Mouse (Mus musculus) limb, embryonic 13.5 days (tissue): ENCODE data around the gene Tbc1d15. TPM values are rescaled to one million over a fixed set of nuclear protein-coding genes. Genes with fewer than 3 reads are reported as not detected.

Experiments used
- ATAC-seq: fragments of 200-750 bp; cut with Nextera tagmentation; 2 replicates; pipeline ENCODE4 v1.8.0; 2017; ENCODE audit warnings: low read depth, moderate number of reproducible peaks, moderate TSS enrichment; ENCODE audit not compliant: low FRiP score
- H3K27ac ChIP-seq: fragments of 300-500 bp; sonication (generic); 2 replicates; pipeline ENCODE4 v1.5.1; 2015; ENCODE audit warnings: inconsistent platforms, mild to moderate bottlenecking, moderate library complexity
- H3K27me3 ChIP-seq: fragments of 300-500 bp; sonication (generic); 2 replicates; pipeline ENCODE4 v1.6.1; 2015; ENCODE audit warnings: mild to moderate bottlenecking, inconsistent platforms
- H3K36me3 ChIP-seq: fragments of 300-500 bp; sonication (generic); 2 replicates; pipeline ENCODE4 v1.6.1; 2015; ENCODE audit warnings: inconsistent platforms, mild to moderate bottlenecking, moderate library complexity
- H3K4me1 ChIP-seq: fragments of 300-500 bp; sonication (generic); 2 replicates; pipeline ENCODE4 v1.6.1; 2015; ENCODE audit warnings: inconsistent platforms
- H3K4me2 ChIP-seq: fragments of 300-500 bp; sonication (generic); replicated peaks from 2 replicates; pipeline ENCODE4 v1.6.1; 2015; ENCODE audit warnings: inconsistent platforms, mild to moderate bottlenecking, moderate library complexity
- H3K4me3 ChIP-seq: fragments of 300-500 bp; sonication (generic); 2 replicates; pipeline ENCODE4 v1.5.1; 2015; ENCODE audit warnings: moderate library complexity, mild to moderate bottlenecking, inconsistent platforms
- H3K9ac ChIP-seq: fragments of 300-500 bp; sonication (generic); 2 replicates; pipeline ENCODE4 v1.6.1; 2015; ENCODE audit warnings: mild to moderate bottlenecking, inconsistent platforms
- H3K9me3 ChIP-seq: fragments of 300-500 bp; sonication (generic); 2 replicates; pipeline ENCODE4 v1.6.1; 2016; ENCODE audit warnings: inconsistent platforms
- WGBS: fragments of 180-500 bp; shearing (Covaris S2); methylation state at CpG from one replicate; pipeline ENCODE4 v1.1.7; 2015; 5-methylcytosine and 5-hydroxymethylcytosine counted together
- polyA plus RNA-seq: library from polyadenylated mRNA; unstranded; fragments of >200 nt; fragmentation: Nextera tagmentation; extraction: Ambion mirVana; gene quantifications from 2 replicates; pipeline ENCODE4 v1.2.1, GENCODE M21; 2015

Gene Tbc1d15
- polyA plus RNA-seq, result 54.4 and 62.3 TPM in 2 replicates

DNA sequence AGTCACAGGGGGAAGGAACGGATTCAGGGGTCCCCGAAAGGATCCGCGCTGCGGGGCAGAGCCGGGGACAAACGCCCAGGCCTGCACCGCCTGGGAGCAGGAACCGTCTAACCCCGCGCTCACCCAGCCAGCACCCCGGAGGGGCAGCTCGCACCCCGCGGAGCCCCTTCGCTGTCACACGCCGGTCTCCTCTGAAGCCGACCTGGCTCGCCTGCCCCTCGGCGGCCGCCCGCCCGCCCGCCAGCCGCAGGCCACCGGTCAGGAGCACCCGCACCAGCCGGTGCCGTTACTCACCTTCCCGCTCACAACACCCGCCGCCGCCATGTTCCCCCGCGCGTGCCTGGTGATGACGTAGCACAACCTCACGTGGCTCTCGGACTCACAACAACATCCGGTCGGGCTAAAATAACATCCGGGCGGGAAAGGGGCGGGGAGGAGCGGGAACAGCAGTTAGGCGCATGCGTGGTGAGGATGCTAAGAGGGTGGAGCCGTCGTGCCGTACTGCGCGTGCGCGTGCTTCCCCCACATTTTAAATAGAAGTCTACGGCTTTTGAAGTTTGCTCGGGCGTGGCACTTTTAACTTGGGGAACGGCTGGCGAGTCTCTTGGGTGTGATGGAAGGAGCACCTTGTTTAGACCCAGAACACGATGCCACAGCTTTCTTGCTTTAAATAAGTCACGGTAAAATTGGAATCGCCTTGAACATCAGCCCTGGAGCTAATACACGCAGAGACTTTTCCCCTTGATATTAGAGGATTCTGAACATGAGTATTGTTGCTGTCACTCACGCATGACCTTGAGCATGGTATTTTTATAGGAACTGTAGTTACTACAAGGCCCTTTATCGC lies at the start of gene Tbc1d15:
TSS of gene Tbc1d15 (minus strand) at position 380 of the 847 bp plus-strand sequence.
- peak within 1 kb of the TSS; percentile 91 for H3K9ac ChIP-seq
- H3K4me1 ChIP-seq, result peaks cover 33% of the 10 kb centered on the region
- H3K27me3 ChIP-seq, result no peaks in the 10 kb centered on the region
- peak within 1 kb of the TSS; percentile 93 for H3K4me3 ChIP-seq
- H3K36me3 ChIP-seq, result no peaks in the 10 kb centered on the region
- H3K9me3 ChIP-seq, result no peaks in the 10 kb centered on the region
- H3K27ac ChIP-seq, result no peak within 1 kb of the TSS; the same call in 1 of the 2 replicates
- under 1% methylated on average over 60 of the region's 67 CpGs for WGBS
- ATAC-seq, result peak; percentile 96
- H3K4me2 ChIP-seq, result peak within 1 kb of the TSS; percentile 81

DNA sequence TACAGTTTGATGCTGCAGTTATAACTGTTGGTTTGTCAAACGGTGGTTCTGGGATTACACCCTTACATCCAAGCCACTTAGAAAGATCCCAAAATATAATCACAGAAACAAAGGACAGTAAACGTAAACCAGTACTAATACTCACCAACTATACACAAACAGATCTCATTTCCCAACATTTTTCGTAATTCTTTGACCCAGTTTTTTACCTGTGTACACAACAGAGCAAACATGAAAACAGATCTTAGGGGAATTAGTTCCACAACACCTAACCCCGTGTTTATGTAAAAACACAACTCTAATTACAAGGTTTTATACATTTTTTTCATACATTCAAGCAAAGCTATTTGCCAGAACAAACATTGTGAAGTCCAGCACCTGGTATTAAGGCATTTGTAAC lies 47.4 kb upstream of the Tbc1d15 start:
- Histone ChIP-seq H3K4me3 (no peak overlapping the region), H3K9me3 (no peaks in the 10 kb centered on the region), H3K9ac (no peak overlapping the region), H3K36me3 (peaks cover 54% of the 10 kb centered on the region), H3K27ac (no peak overlapping the region), H3K4me2 (no peak overlapping the region), H3K4me1 (no peaks in the 10 kb centered on the region), H3K27me3 (no peaks in the 10 kb centered on the region)
- ATAC-seq, result no peak
- 91% methylated on average over 4 of the region's 4 CpGs for WGBS

DNA sequence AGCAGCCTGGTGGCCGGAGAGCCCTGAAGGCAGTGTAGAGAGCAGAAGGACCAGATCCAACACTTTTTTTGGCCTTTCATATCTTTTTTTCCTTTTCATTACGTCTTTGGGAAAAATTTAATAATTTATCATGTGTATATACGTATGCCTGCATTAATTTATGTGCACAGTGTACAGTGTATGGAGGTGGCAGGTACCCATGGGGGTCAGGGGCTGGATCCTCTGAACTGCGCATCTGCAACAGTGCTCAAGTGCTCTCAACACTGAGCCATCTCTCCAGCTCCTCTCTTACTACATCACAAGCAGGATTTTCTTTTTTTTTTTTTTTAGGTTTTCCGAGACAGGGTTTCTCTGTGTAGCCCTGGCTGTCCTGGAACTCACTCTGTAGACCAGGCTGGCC lies 46.3 kb upstream of the Tbc1d15 start:
- H3K4me2 ChIP-seq, result no peak overlapping the region
- ATAC-seq, result no peak
- H3K4me1 ChIP-seq, result no peaks in the 10 kb centered on the region
- WGBS, result 93% methylated on average over 5 of the region's 5 CpGs
- H3K4me3 ChIP-seq, result no peak overlapping the region
- no peak overlapping the region for H3K9ac ChIP-seq
- H3K27ac ChIP-seq, result no peak overlapping the region
- H3K36me3 ChIP-seq, result peaks cover 61% of the 10 kb centered on the region
- H3K27me3 ChIP-seq, result no peaks in the 10 kb centered on the region
- no peaks in the 10 kb centered on the region for H3K9me3 ChIP-seq

DNA sequence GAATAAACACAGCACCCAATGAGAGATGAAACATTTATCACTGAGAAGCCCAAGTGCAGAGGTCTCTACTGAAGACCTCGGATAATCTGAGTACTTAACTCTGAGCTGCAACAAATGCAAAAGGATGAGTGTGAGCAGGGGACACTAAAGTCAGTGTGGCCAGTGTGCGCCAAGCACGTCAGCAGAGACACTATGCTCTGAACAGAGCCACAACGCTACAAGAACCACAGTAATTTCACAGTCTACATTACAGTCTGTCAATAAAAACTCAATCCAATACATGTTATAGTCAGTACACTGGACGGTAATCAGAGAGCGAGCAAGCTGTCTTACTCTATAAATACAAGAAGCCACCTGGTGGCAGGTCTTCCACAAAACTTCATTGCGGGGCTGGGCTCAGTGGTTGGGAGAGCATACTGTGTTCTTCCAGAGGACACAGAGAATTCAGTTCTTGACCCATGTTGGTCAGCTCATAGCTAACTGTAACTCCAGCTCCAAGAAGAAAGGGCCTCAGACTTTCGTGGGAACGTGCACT lies 45.2 kb upstream of the Tbc1d15 start:
- Histone ChIP-seq H3K27ac (no peak overlapping the region), H3K36me3 (peaks cover 65% of the 10 kb centered on the region), H3K27me3 (no peaks in the 10 kb centered on the region), H3K9ac (no peak overlapping the region), H3K9me3 (no peaks in the 10 kb centered on the region), H3K4me2 (no peak overlapping the region), H3K4me1 (no peaks in the 10 kb centered on the region), H3K4me3 (no peak overlapping the region)
- 77% methylated on average over 9 of the region's 9 CpGs for WGBS
- ATAC-seq, result no peak

DNA sequence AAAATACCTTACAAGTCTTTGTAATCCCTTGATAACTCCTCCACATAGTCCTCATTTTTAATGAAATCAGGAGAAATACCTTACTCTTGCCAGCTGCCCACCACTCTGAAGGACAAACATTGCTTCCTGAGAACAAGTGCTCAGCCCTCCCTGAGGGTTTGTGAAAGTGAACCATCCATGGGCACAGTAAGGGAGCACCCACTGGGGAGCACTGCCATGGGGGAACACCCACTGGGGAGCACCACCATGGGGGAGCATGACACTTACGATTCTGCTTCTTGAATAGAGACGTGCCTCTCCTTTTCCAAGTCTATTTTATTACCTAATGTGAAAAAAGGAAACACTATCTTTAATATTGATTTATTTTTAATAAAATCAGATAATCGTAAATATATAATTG lies 43.9 kb upstream of the Tbc1d15 start:
- Histone ChIP-seq H3K36me3 (peaks cover 60% of the 10 kb centered on the region), H3K4me2 (no peak overlapping the region), H3K27me3 (no peaks in the 10 kb centered on the region), H3K9ac (no peak overlapping the region), H3K4me3 (no peak overlapping the region), H3K4me1 (no peaks in the 10 kb centered on the region), H3K27ac (no peak overlapping the region), H3K9me3 (no peaks in the 10 kb centered on the region)
- no peak for ATAC-seq
- 86% methylated on average over 3 of the region's 3 CpGs for WGBS

DNA sequence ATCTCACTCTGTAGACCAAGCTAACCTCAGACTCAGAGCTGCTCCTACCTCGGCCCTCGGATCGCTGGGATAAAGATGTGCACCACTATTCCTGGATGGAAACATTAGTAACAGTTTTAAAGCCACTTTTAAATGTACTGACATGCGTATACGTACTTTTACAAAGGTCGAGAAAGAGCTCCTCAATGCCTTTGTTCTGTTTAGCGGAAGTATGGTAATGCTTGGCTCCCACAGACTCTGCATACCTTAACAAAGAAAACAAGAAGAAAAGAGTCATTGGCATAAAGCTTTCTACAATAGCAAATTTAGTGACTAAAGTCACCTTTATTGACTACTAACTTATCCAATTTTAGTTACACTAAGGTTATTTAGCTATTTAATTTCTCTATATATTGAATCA lies 43.4 kb upstream of the Tbc1d15 start:
- Histone ChIP-seq H3K36me3 (peaks cover 60% of the 10 kb centered on the region), H3K27me3 (no peaks in the 10 kb centered on the region), H3K4me3 (no peak overlapping the region), H3K9me3 (no peaks in the 10 kb centered on the region), H3K4me1 (no peaks in the 10 kb centered on the region), H3K27ac (no peak overlapping the region), H3K9ac (no peak overlapping the region), H3K4me2 (no peak overlapping the region)
- no peak for ATAC-seq
- 95% methylated on average over 7 of the region's 7 CpGs for WGBS

DNA sequence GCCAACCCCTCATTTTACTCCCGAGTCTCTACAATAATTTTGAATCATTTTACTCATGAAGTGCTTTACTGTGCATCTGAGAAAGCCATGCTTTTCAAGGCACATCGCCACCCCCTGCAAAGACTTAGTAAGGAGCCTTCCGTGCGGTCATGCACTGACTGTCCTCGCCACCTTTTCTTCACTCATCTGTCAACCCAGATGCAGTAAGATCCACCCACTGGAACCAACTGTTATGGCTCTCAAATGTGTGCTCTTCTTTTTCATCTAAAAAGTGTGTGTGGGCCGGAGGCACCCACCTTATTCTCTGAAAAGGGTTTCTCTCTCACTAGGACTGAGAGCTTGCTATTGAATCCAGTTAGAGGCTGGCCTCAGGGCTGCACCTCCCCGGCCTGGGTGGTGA lies 42.7 kb upstream of the Tbc1d15 start:
- Histone ChIP-seq H3K4me1 (no peaks in the 10 kb centered on the region), H3K36me3 (peaks cover 63% of the 10 kb centered on the region), H3K27ac (no peak overlapping the region), H3K4me2 (no peak overlapping the region), H3K4me3 (no peak overlapping the region), H3K9ac (no peak overlapping the region), H3K27me3 (no peaks in the 10 kb centered on the region), H3K9me3 (no peaks in the 10 kb centered on the region)
- no peak for ATAC-seq
- 90% methylated on average over 7 of the region's 7 CpGs for WGBS

DNA sequence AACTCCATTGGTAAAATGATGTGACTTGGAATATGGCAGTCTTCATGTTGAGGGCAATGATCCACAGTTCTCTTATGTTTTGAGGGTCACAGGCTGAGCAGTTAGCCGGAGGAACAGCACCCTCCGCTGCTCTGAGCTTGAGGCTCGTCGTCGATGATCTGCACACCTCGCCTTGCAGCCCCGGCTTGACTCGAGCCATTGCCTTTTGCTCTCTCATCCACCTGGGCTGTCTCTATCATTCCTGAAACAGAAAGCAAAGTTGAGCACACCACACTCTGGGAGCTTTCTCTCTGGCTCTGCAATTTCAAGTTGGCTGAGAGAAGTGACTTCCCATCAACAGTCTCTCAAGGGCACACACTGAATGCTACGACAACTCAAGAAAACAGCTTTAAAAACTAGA lies 39.4 kb upstream of the Tbc1d15 start:
- Histone ChIP-seq H3K4me2 (no peak overlapping the region), H3K36me3 (peaks cover 76% of the 10 kb centered on the region), H3K4me1 (no peaks in the 10 kb centered on the region), H3K4me3 (no peak overlapping the region), H3K9me3 (no peaks in the 10 kb centered on the region), H3K27me3 (no peaks in the 10 kb centered on the region), H3K9ac (no peak overlapping the region), H3K27ac (no peak overlapping the region)
- WGBS, result 94% methylated on average over 9 of the region's 9 CpGs
- ATAC-seq, result no peak

DNA sequence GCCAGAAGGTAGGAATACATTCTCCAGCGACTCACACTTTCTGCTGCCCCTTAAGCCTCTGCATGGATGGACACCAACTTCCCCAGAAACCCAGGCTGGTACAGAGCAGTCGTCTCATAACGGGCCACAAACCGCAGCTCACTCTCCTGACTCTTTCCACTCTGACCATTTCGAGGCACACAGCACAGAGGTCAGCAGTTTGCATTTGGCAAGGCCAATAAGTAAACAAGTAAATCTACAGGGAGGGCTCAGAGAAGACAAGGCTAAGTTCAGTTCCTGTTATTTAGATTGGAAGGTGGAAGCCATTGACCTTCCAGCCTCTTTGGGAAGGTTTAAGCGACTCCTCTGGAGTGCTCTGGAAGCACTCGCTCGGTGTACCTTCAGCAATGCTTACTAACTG lies 37.6 kb upstream of the Tbc1d15 start:
- Histone ChIP-seq H3K9ac (no peak overlapping the region), H3K36me3 (peaks cover 64% of the 10 kb centered on the region), H3K9me3 (no peaks in the 10 kb centered on the region), H3K27me3 (no peaks in the 10 kb centered on the region), H3K27ac (no peak overlapping the region), H3K4me1 (no peaks in the 10 kb centered on the region), H3K4me3 (no peak overlapping the region), H3K4me2 (no peak overlapping the region)
- WGBS, result 91% methylated on average over 8 of the region's 8 CpGs
- no peak for ATAC-seq

DNA sequence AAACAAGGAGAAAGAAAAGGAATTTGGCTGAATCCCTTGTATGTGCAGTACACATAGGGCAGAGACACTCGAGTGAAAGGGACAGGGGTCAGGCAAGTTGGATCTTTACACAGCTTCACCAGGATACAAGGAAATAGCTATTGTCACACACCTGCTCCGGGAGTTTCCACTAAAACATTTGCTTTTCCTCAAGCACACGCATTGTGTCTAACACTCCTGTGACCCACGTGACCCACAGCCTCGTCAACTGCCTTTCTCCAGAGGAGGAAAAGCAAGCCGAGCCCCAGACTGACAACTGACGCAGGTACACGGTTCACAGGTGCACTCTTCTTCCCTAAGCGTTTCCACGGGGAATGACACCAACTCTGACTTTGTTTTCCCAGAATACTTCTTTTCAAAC lies 32.9 kb upstream of the Tbc1d15 start:
- ATAC-seq, result no peak
- WGBS, result 71% methylated on average over 10 of the region's 10 CpGs
- no peak overlapping the region for H3K4me2 ChIP-seq

DNA sequence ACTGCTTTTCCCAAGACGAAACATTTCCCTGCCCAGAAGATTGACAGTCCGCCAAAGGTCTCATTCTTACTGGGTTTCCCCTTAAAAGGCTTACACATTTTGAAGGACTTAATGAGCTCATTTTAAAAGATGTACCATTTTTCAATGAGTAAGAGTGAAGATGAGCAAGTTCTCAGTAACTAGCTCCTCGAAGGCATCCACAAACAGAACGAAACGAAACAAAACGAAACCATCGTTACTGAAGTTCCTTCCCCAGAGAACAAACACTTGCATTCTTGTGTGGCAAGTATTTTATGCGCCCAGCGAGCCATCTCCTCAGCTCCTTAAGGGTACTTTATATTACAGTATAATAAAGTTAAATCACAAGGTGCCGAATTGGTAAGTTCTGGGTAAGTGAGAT lies 30.1 kb upstream of the Tbc1d15 start:
- Histone ChIP-seq H3K36me3 (peaks cover 5% of the 10 kb centered on the region), H3K9me3 (no peaks in the 10 kb centered on the region), H3K4me1 (no peaks in the 10 kb centered on the region), H3K4me2 (no peak overlapping the region), H3K27me3 (no peaks in the 10 kb centered on the region), H3K9ac (no peak overlapping the region), H3K27ac (no peak overlapping the region), H3K4me3 (no peak overlapping the region)
- WGBS, result 89% methylated on average over 10 of the region's 10 CpGs
- ATAC-seq, result no peak

More for the DNA sequence above, 32.9 kb upstream of the Tbc1d15 start:
- Histone ChIP-seq H3K4me1 (no peaks in the 10 kb centered on the region), H3K36me3 (peaks cover 26% of the 10 kb centered on the region), H3K9ac (no peak overlapping the region), H3K27me3 (no peaks in the 10 kb centered on the region), H3K4me3 (no peak overlapping the region), H3K9me3 (no peaks in the 10 kb centered on the region), H3K27ac (no peak overlapping the region)

DNA sequence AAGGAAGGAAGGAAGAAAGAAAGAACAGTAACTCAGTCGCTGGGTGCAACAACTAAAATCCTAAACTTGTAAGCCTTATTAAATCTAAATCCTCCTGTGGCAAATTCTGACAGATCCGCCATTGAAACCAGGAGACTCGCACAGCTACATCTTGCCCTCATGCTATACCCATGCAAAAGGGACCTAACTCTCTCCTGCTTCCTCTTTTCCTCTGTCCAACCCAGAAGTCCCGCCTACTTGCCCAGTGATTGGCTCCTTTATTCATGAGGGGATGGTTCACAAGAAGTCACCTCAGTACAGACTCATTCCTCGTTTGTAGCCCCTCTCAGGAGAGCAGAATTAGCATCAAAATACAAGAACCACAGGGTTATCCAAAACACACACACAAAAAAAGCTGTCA lies 20.4 kb upstream of the Tbc1d15 start:
- WGBS, result 53% methylated on average over 5 of the region's 5 CpGs
- Histone ChIP-seq H3K9ac (no peak overlapping the region), H3K27ac (no peak overlapping the region), H3K9me3 (no peaks in the 10 kb centered on the region), H3K27me3 (no peaks in the 10 kb centered on the region), H3K36me3 (no peaks in the 10 kb centered on the region), H3K4me3 (no peak overlapping the region), H3K4me1 (no peaks in the 10 kb centered on the region), H3K4me2 (no peak overlapping the region)
- no peak for ATAC-seq
